Mouse (Mus musculus) layer of hippocampus, adult 9-11 months (tissue): ENCODE data around the gene Poldip3.
"Not testable (repeated sequence)": the region's sequence is repeated elsewhere in the genome, so short reads cannot be mapped to it uniquely, and the experiment has no call there.

Experiments used
- DNase-seq: peaks from one replicate; pipeline ENCODE4 v3.0.0; 2022

Gene Poldip3

DNA sequence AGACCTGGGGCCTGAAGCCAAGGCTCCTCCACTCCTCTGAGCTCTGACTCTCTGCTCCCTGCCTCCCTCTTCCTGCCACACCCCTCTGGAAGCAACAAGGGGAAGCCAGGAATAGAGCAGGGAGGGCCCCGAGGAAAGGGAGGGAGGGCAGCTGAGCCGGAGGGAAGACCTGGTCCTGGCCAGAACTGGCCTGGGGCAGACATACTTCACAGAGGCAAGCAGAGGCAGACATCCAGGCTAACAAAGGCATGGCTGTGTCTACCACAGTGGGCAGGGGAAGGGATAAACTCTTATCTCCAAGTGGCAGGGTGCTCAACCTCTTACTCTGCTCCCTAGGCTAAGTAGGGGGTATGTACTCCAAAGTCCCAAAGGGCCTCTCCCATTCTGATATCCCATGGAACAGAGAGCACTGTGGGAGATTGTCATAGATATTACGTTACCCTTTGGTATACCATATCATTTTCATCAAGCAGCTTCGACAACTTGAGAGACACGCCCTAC is 15.8 kb upstream of the Poldip3 start:
- DNase-seq = no peak

DNA sequence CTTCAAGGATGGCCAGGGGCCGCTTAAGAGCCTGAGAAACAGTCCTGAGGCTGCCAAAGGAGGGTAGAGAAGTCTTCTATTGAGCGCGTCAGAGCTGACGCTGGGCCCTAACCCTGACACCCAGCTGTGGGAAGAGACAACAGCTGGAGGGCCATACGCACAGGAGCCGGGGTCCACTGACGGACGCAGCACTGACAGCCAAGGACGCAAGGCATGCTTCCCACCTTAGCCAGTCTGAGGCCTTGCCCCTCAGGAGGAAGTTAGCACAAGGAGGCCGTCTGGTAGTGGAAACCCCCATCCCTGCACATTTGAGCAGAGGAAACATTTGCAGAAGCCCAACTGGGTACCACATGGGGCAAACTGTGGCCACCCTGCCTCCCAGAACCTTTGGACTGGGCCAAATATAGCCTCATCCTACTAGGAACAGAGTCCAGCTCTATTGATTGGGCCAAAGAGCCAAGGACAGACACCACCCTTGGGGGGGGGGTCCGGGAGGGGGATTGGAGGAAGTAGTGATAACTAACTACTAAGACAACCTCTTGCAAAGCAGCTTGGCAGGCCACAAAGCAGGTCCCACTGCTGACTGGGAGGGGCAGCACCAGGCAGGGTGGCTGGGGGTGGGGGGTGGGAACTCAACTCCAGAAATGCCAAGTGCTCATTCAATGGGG is 13.8 kb upstream of the Poldip3 start:
- no peak for DNase-seq

DNA sequence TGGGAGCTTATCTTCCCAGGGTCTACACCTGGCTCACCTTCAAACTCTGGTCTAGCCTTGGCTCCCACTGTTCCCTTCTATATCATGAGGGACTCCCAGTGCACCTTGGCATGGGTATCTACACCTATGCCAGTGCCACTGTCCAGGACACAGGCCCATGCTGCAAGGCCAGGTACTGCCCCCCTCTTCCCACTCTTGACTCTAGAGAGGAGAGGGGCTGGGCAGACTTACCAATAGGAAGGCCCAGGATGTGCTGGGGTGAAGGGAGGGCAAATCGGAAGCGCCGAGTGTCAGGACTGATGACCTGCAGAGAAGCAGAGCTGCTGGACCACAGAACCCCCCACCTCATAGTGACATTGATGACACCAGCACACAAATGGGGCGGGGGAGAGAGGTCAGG is 12.8 kb upstream of the Poldip3 start:
- DNase-seq = no peak

DNA sequence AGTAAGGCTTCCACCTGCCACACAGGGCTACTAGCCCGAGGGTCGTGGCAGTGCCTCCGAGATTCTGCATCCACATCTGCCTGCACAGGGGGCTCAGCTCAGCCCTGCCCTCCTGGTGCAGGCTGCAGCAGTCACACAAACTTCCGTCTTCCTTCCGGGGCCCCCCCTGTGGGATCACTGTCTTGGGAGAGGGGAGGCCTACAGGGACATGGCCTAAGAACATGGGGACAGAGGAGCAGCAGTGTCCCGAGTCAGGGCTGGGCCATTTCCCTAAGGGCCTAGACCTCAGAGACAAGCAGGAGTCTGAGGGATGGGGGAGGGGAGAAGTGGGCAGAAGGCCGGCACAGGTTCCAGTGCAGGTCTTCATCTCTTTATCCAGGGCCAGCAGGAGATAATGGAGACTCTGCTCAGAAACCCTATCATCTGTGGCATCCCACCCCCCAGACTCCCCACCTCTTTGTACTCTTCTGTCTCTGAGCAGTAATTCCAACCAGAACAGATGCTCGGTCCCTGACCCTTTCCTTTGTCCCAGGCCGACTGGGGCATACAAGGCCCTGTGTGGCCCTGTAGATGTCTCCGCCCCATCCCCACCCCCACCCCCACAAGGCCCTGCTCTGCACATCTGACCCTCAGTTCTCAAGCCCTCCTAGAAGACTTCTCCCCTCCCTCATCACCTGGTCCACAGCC is 12.0 kb upstream of the Poldip3 start:
- no peak for DNase-seq

GRCm38 (mm10) chr15:83160561-83160960 is 11.4 kb upstream of the Poldip3 start:
- DNase-seq = no peak

- no peak for DNase-seq
These were observed 10.6 kb upstream of the Poldip3 start for GRCm38 (mm10) chr15:83159823-83160222.

GRCm38 (mm10) chr15:83158587-83159160 is 9.5 kb upstream of the Poldip3 start:
- peak; percentile 52 for DNase-seq

DNA sequence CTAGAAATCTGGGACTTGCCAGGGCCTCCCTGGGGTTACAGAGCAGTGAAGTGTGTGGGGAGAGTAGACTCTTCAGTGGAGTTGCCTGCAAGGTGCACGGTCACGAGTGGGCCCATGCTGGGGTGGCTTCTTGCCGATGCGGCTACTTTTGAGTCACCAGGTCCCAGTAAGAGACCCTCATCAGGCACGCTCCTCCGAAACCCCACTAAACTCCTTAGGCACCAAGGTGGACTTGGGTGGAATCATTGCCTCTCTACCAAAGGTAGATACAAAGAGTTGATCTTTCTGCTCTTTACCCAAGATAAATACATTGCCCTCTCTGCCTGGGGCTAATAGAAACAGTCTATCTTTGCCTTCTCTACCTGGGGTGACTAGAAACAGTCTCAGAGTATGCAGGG is 8.5 kb upstream of the Poldip3 start:
- DNase-seq = no peak

DNA sequence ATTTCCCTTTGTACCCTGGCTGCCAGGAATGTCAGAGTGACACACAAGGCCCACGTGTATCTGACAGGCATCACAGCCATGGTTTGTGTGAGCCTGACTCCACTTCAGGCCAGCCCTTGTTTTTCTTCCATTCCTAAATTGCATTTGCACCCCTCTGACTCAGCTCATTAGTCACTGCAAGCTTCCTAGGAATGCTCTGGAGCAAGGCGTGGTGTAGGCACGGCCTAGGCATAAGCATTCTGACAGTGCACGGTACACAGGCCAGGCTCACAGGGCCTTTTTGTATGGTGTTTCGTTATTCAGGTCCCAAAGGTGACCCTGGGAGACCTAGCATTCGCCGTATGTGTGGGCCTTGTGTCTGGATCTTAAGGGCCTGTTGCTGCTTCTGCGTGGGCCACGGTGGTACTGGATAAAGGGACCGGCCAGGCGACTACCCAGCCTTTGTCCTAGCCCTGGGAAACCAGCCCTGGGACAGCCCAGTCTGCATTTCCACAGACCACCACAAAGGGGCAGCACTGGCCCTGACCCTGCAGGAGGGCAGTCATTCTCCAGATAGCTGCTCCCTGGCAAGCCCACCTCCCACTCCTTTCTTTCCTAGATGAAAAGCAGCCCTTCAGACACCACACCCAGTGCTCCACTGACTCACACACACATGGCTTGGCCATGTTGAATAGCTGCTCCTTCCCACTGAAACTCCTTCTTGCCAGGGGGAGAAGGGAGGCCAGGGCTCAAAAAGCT is 7.9 kb upstream of the Poldip3 start:
- DNase-seq = peak; percentile 26

- DNase-seq = no peak
These were observed 6.7 kb upstream of the Poldip3 start for GRCm38 (mm10) chr15:83155672-83156419.

GRCm38 (mm10) chr15:83154309-83154708 is 5.1 kb upstream of the Poldip3 start:
- DNase-seq = no peak

GRCm38 (mm10) chr15:83150694-83151093 is 1.5 kb upstream of the Poldip3 start:
- DNase-seq = no peak

DNA sequence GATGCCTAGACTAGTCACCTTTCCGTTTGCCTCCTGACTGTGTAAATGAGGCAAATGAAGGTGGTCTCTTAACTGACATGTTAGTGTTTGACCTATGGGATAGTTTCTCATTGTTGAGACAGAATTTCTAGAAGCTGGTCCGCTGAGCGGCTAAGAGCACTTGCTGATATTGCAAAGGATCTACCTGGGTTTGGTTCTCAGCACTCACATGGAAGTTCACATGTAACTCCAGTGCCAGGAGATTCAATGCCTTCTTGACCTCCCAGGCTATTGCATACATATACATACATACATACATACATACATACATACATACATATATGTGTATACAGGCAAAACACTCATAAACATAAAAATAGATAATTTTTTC is 874 bp upstream of the Poldip3 start:
- no peak for DNase-seq

DNA sequence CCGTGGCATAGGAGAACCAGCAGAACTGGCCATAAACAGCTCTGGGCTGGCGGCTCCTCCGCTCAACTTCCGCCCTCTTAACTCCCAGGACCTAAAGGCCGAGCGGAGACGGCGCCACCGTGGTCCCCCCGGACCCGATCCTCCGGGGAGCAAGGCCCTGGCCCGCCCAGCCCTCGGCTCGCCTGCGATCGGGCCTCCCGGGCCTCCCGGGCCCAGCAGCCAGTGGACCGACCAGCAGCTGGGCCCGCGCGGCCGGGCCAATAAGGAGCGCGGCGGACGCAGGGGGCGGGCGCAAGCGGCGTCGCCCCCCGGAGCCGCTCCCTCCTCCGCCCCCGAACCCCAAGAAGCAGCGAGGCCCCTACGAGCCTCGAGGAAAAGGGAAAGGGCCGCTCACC is 386 bp downstream of the Poldip3 start:
- DNase-seq = no peak

- DNase-seq = no peak
These were observed 789 bp downstream of the Poldip3 start for GRCm38 (mm10) chr15:83148395-83148794.

DNA sequence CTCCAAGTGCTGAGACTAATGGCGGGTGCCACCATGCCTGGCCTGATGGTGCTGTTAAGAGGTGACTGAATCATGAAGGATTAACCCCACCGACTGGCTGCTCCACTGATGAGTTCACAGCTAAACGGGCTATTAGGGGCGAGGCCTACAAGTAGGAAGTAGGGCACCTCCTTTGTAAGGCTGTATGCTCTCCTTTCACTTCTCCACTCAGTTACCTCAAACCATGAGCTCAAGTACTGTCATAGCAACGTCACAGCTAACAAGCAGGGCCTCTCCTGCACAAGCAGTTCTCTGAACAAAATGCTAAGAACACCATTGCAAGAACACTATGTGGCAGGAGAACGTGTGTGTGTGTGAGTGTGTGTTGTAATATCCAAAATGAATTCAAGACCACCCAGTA is 3.6 kb downstream of the Poldip3 start:
- DNase-seq = no peak

DNA sequence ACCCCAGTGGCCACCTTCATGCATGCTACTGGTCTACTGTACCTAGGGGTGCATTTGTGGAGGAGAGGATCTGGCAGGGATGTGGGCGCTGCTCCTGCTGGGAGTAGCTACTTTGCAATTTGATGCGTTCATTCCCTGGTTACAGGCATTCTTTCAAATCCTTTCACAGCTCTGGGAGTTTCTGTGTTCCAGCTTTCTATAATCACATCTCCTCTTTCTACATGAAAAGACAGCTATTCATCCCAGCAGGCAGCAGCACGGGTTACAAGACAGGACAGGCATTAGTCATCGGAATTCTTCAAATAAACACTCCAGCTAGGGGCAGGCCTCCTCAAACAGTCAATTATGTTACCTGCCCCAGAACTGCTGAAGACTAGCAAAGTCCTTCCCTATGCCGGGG is 6.3 kb downstream of the Poldip3 start:
- DNase-seq = peak; percentile 34

DNA sequence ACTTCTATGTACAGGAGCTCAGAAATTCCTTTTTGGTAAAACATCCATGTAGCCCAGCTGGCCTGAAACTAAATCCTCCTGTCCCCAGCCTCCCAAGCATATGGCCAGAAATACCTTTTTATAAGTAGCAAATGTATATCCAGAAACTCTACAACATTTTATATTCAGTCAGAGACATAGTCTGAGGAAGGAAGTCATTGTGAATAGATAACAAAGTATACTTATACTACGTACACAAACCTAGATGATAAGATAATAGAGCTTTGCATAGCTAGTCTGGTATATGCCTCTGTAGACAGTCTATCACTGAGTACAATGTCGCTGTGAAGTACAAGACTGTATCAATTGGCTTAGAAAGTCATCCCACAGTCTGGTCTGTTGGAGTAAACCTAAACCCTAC is 13.5 kb downstream of the Poldip3 start:
- no peak for DNase-seq

DNA sequence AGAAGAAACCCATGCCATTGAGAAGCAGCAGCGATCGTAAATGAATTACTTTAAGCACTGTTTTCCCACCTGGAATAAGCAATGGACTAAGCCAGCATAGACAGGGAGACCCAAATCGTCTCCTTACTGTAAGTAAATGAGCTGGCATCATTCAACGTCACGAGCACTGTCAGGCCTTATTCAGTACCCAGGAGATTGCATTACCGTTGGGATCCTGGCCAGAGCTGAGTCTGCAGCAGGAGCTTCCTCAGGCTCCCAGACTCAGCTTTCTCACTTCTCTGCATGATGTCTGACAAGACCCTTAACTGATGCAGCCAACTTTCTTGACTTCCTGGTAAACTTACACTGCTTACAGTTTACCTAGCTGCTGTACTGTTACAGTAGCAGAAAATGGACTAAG is 14.5 kb downstream of the Poldip3 start:
- DNase-seq = peak; percentile 40

DNA sequence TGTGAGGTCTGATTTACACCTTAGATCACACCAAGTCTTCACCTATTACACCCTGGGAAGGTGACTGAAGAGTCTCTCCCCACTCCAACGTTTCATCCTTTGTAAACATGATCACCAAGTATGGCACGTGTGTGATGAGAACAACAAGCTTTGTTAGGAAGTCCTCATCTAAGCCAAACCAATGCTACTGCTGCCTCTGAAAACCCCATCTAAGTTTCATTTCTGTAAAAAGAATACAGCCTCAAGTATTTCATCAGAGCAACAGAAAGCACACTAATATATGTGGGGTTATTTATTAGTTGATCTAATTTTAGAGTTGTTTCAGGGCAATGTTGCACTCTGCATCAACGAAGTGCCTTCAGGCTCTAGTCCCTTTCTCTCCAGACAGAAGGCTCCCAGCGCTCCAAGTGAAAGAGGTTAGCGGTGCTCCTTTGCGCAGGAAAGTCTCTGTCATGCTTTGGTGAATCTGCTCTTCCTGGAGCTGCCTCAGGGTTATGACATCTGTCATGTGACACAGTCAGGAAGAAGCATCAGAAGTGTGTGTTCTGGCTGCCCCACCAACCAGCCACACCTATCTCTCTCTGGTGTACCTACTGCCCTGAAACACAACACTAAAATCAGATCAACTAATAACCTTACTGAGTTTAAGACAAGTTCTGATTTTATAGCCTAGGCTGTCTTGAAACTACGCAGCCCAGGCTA is 19.5 kb downstream of the Poldip3 start:
- no peak for DNase-seq

DNA sequence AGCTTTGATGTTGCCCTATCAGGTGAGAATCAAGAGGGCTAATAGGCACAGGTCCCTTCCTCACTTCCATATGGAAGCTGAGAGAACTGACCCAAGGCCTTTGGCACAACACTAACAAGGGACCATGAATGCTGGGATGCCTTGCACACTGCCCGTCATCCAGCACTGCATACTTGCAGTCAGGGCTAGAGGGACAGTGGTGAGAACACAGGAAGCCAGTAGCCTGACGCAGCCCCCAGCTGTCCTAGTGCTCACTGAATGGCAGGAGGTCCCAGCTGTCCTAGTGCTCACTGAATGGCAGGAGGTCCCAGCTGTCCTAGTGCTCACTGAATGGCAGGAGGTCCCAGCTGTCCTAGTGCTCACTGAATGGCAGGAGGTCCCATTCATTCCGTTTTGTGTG is 22.1 kb downstream of the Poldip3 start:
- not testable (repeated sequence) for DNase-seq

DNA sequence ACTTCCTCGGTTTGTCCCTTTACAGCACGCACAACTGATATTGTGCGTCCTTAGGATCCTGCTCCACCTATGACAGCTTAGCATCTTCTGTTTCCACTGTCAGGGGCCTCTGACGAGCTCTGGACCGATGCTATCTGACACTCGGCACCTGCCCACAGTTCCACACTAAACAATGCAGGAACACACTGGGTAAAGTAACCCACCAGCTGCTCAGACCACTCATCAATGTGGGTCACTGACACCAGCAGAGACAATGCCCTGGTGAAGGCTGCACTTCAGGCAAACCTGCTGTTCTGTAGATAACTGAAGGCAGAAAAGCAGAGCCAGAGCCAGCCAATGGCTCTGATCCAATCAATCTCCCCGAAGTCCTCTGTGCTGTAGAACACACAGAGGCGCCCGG is 22.6 kb downstream of the Poldip3 start:
- no peak for DNase-seq
